Mouse (Mus musculus): ENCODE measurements around the gene Hes1.

GRCm38 (mm10) chr16:30065077-30065476, 893 bp downstream of the Hes1 start:
- no peak for TF ChIP-seq CTCF (conservative IDR thresholded peaks at IDR 0.05; ENCODE audit: low read length)
- TF ChIP-seq NANOG (IDR thresholded peaks at IDR 0.05; ENCODE audit: borderline replicate concordance, low read length): no peak
- TF ChIP-seq POU5F1 (IDR thresholded peaks at IDR 0.05; ENCODE audit: borderline replicate concordance, low read length): no peak
